Mouse (Mus musculus) myocyte (in vitro differentiated cells): ENCODE measurements around the gene Stk39.

Experiments
- CEBPB ChIP-seq: IDR thresholded peaks from 2 replicates; pipeline ENCODE4 v1.6.1; 2011; ENCODE audit warnings: mild to moderate bottlenecking, moderate library complexity; ENCODE audit not compliant: poor library complexity, insufficient read depth, severe bottlenecking
- MYOD1 ChIP-seq, 3 experiments: IDR thresholded peaks; one replicate each; pipeline ENCODE4 v1.6.1; 2011; ENCODE audit warnings: control low read depth in 2 of 3, low read depth in 2 of 3, mild to moderate bottlenecking in 2 of 3, moderate library complexity in 1 of 3; ENCODE audit not compliant: insufficient read length in 2 of 3, control insufficient read depth in 1 of 3
- POLR2A ChIP-seq: IDR thresholded peaks from one replicate; pipeline ENCODE4 v1.6.1; 2011; ENCODE audit warnings: low read depth, mild to moderate bottlenecking, control low read depth, moderate library complexity; ENCODE audit not compliant: insufficient read length
- SRF ChIP-seq: IDR thresholded peaks from one replicate; pipeline ENCODE4 v1.6.1; 2011; ENCODE audit warnings: low read depth; ENCODE audit not compliant: control insufficient read depth, insufficient read length
- TCF12 ChIP-seq: IDR thresholded peaks from one replicate; pipeline ENCODE4 v1.6.1; 2011; ENCODE audit warnings: mild to moderate bottlenecking, control low read depth; ENCODE audit not compliant: poor library complexity, insufficient read depth, severe bottlenecking
- USF1 ChIP-seq: IDR thresholded peaks from one replicate; pipeline ENCODE4 v1.6.1; 2011; ENCODE audit warnings: low read depth, mild to moderate bottlenecking, control low read depth, moderate library complexity

GRCm38 (mm10) chr2:68442113-68442717, 29.9 kb downstream of the Stk39 start:
- TF ChIP-seq MYOD1 (IDR thresholded peaks at IDR 0.05; ENCODE audit: control insufficient read depth in 1 of 3, insufficient read length in 2 of 3, low read depth in 2 of 3) (no peak), POLR2A (no peak), CEBPB (no peak), USF1 (no peak), TCF12 (no peak), SRF (no peak)
